Mouse (Mus musculus): Measurements from ENCODE around the gene Gm3739.
"Not testable (repeated sequence)": the region's sequence is repeated elsewhere in the genome, so short reads cannot be mapped to it uniquely, and the experiment has no call there.

The Gm3739 gene

DNA sequence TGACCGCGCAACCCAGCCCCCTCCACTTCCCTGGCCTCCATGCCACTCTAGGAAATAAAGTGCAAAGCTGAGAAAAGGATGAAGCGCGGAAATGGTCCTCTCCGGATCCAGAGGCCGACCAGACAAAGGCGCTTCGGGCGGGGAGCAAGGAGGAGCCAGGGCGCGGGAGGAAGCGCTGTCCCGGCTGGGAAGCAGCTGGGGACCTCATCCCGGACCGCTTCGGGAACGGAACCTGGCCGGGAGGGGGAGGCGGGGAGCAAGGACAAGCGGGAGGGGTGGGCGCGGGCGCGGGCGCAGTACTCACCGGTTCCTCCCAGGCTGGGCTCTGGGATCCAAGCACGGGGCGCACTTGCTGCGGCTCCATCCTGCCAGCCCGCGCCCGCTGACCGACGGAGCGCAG is at the start of gene Gm3739:
Gm3739 (minus strand) TSS at position 389 of the 400 bp plus-strand sequence.
- DNase-seq (ENCODE audit: low read depth, low spot score): not testable (repeated sequence)

DNA sequence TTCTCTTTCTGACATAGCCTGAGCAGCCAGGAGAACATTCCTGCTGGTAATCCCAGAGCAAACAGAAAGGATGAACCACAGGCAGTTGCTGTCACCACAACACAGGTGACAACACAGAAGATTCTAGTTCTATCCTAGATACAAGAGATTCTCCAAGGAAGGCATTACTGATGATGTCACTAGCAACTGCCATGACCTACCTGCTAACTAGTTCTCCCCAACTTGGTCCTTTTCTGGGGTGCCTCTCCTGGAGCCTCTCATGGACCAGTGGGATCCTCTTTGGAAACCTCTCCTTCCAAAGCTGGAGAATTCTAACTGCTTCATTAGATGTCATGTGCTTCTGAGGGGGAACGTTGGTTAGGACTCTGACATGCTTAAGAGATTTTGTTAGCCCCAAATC is 17.4 kb upstream of the Gm3739 start, which contains the start of gene Gm5797:
Gm5797 (minus strand) TSS at position 101 of the 400 bp plus-strand sequence.
- DNase-seq (ENCODE audit: low read depth, low spot score): not testable (repeated sequence)

DNA sequence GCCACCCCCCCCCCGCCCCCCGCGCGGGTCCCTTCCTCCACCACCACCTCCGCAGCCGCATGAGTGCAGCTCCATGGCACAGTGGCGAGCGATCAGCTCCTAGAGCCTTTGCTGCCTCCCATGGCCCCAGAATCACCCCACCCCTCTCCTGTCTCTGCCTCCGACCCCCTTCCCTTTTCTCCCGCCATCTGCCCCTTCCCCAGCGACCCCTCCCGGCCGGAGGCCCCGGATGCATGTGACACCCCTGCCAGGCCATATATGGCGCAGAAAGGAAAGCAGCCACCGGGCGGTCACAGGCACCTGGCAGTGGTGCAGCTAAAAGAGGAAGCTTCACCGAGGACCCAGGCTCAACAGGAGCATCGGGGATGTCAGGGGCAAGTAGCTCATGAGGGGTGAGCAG is 244 bp upstream of the Gm3739 start:
- peak; percentile 31 for DNase-seq (ENCODE audit: low read depth, low spot score)

DNA sequence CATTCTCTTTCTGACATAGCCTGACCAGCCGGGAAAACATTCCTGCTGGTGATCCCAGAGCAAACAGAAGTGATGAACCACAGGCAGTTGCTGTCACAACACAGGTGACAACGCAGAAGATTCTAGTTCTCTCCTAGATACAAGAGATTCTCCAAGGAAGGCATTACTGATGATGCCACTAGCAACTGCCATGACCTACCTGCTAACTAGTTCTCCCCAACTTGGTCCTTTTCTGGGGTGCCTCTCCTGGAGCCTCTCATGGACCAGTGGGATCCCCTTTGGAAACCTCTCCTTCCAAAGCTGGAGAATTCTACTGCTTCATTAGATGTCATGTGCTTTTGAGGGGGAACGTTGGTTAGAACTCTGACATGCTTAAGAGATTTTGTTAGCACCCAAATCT is 50.2 kb downstream of the Gm3739 start, which contains the start of gene Gm3727:
Gm3727 (minus strand) TSS at position 101 of the 400 bp plus-strand sequence.
- not testable (repeated sequence) for DNase-seq (ENCODE audit: low read depth, low spot score)
